Mouse (Mus musculus): ENCODE results near the gene Elmo1. TPM values are rescaled to one million over a fixed set of nuclear protein-coding genes. Genes with fewer than 3 reads are reported as not detected.

Gene Elmo1
- total and polyA plus RNA-seq, 3 experiments: 23.1 to 50.2 (median 32.2) TPM

- Histone ChIP-seq H3K4me1 (ENCODE audit: control insufficient read depth in 1 of 2, insufficient read depth in 2 of 2) (peaks cover 5 to 68% of the 10 kb centered on the region in 2 experiments), H3K9me3 (replicated peaks; ENCODE audit: low read length) (no peaks in the 10 kb centered on the region), H3K36me3 (replicated peaks in 1 of 2; ENCODE audit: control insufficient read depth in 1 of 2, insufficient read depth in 1 of 2, low read length in 1 of 2) (peaks cover 0 to 27% of the 10 kb centered on the region in 2 experiments), H3K79me2 (replicated peaks; ENCODE audit: control insufficient read depth, extremely low read depth, insufficient read depth, poor library complexity, severe bottlenecking) (peaks cover 7% of the 10 kb centered on the region; the same call in 1 of the 2 replicates), H3K4me3 (replicated peaks in 1 of 3; ENCODE audit: low read depth in 2 of 3, low read length in 2 of 3, poor library complexity in 1 of 3) (no peak overlapping the region), H3K4me2 (ENCODE audit: insufficient read depth, low read depth, poor library complexity, severe bottlenecking) (no peak overlapping the region), H3K9ac (ENCODE audit: insufficient read depth, low read depth) (no peak overlapping the region), H3K27me3 (replicated peaks) (no peaks in the 10 kb centered on the region), H3K27ac (ENCODE audit: insufficient read depth, low read depth) (no peak overlapping the region)
- DNase-seq (ENCODE audit: extremely low read depth): no peak
- in situ Hi-C loops (cut with MboI; ENCODE audit: low pct_ligation_motif_present, low pct_unique_long_range_greater_than_20kb, low sequenced_read_pairs) (no loop called here), dilution Hi-C loops (cut with MboI; ENCODE audit: extremely low pct_ligation_motif_present, extremely low pct_unique_long_range_greater_than_20kb, low sequenced_read_pairs) (no loop called here)
- TF ChIP-seq BHLHE40 (IDR thresholded peaks at IDR 0.05; ENCODE audit: low read depth, low read length) (no peak), MAFK (IDR thresholded peaks at IDR 0.05; ENCODE audit: insufficient replicate concordance, low read length) (no peak), CTCF (conservative IDR thresholded peaks at IDR 0.05 in 1 of 2, IDR thresholded peaks at IDR 0.05 in 1 of 2; ENCODE audit: low read depth in 2 of 2, low read length in 2 of 2) (no peak), MAZ (IDR thresholded peaks at IDR 0.05; ENCODE audit: low read depth, low read length) (no peak), ETS1 (conservative IDR thresholded peaks at IDR 0.05; ENCODE audit: low read depth, low read length) (no peak), NELFE (IDR thresholded peaks at IDR 0.05; ENCODE audit: low read depth, low read length) (no peak), MAX (IDR thresholded peaks at IDR 0.05; ENCODE audit: low read length) (no peak), USF2 (conservative IDR thresholded peaks at IDR 0.05; ENCODE audit: low read depth, low read length) (no peak), ELF1 (IDR thresholded peaks at IDR 0.05; ENCODE audit: low read depth, low read length) (no peak), PAX5 (IDR thresholded peaks at IDR 0.05; ENCODE audit: low read length) (no peak), ZMIZ1 (IDR thresholded peaks at IDR 0.05; ENCODE audit: low read depth, low read length) (no peak), HCFC1 (IDR thresholded peaks at IDR 0.05; ENCODE audit: low read depth, low read length) (no peak), MXI1 (IDR thresholded peaks at IDR 0.05; ENCODE audit: low read depth, low read length) (no peak), JUN (IDR thresholded peaks at IDR 0.05; ENCODE audit: insufficient read depth, low read depth, low read length) (no peak), JUND (conservative IDR thresholded peaks at IDR 0.05; ENCODE audit: low read depth, low read length) (no peak), TBP (conservative IDR thresholded peaks at IDR 0.05; ENCODE audit: low read depth, low read length) (no peak), SIN3A (IDR thresholded peaks at IDR 0.05; ENCODE audit: low read length) (no peak), IRF4 (IDR thresholded peaks at IDR 0.05; ENCODE audit: low read depth, low read length) (no peak), ZNF384 (IDR thresholded peaks at IDR 0.05; ENCODE audit: low read depth, low read length) (no peak), ZC3H11A (IDR thresholded peaks at IDR 0.05; ENCODE audit: low read depth, low read length) (no peak)
These were observed 6.7 kb downstream of the Elmo1 start for GRCm38 (mm10) chr13:20097006-20097617.

DNA sequence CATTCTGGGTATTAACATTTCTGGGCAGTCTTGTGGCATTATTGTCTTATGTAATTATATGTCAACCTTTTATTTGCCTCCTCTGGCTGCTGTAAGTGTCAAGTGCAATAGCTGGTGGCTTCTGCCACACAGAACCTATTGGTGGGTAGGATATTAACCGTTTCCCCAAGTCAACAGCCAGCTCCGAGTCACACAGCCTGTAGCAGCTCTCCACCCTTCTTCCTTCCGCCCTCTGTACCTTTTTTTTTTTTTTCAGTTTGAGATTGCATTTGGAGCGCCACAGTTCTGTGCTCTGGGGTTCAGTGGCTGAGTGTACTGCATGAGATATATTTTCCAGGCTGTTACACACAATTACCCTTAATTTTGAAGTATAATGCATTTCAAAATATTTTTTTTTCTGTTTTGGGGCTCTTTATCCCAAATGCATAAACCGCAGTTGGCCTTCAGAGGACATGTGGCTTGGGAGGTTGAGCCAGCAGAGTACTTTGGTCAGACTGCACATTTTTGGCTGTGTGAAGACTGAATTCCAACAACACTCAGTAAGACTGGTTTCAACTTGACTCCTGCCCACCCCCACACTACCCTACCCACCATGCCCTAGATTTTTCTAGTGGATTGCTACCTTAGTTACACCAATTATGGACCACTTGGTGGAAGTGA is 7.7 kb downstream of the Elmo1 start:
- DNase-seq (ENCODE audit: extremely low read depth): no peak
- Histone ChIP-seq H3K9ac (ENCODE audit: insufficient read depth, low read depth) (no peak overlapping the region), H3K4me3 (replicated peaks in 1 of 3; ENCODE audit: low read depth in 2 of 3, low read length in 2 of 3, poor library complexity in 1 of 3) (no peak overlapping the region), H3K4me2 (ENCODE audit: insufficient read depth, low read depth, poor library complexity, severe bottlenecking) (no peak overlapping the region), H3K27me3 (replicated peaks) (no peaks in the 10 kb centered on the region), H3K27ac (ENCODE audit: insufficient read depth, low read depth) (no peak overlapping the region), H3K79me2 (replicated peaks; ENCODE audit: control insufficient read depth, extremely low read depth, insufficient read depth, poor library complexity, severe bottlenecking) (peaks cover 7% of the 10 kb centered on the region; the same call in 1 of the 2 replicates), H3K4me1 (ENCODE audit: control insufficient read depth in 1 of 2, insufficient read depth in 2 of 2) (peaks cover 5 to 61% of the 10 kb centered on the region in 2 experiments; a peak in 3 of 4 replicates), H3K36me3 (replicated peaks in 1 of 2; ENCODE audit: control insufficient read depth in 1 of 2, insufficient read depth in 1 of 2, low read length in 1 of 2) (peaks cover 0 to 24% of the 10 kb centered on the region in 2 experiments), H3K9me3 (replicated peaks; ENCODE audit: low read length) (no peaks in the 10 kb centered on the region)
- TF ChIP-seq USF2 (conservative IDR thresholded peaks at IDR 0.05; ENCODE audit: low read depth, low read length): no peak
- TF ChIP-seq MYC (IDR thresholded peaks at IDR 0.05; ENCODE audit: low read depth, low read length): no peak
- dilution Hi-C loops (cut with MboI; ENCODE audit: extremely low pct_ligation_motif_present, extremely low pct_unique_long_range_greater_than_20kb, low sequenced_read_pairs): no loop called here
- in situ Hi-C loops (cut with MboI; ENCODE audit: low pct_ligation_motif_present, low pct_unique_long_range_greater_than_20kb, low sequenced_read_pairs): no loop called here
